Mouse (Mus musculus) CH12.LX (cell line): Measurements from ENCODE around the gene Elf5. TPM values are rescaled to one million over a fixed set of nuclear protein-coding genes. Genes with fewer than 3 reads are reported as not detected.

ENCODE experiments used
- DNase-seq: peaks from one replicate; pipeline ENCODE4 v3.0.0-alpha.2; 2013; ENCODE audit errors: extremely low read depth
- H3K27ac ChIP-seq: 2 replicates; pipeline ENCODE4 v1.5.1; 2012; ENCODE audit warnings: low read depth, mild to moderate bottlenecking, control low read depth, moderate library complexity; ENCODE audit not compliant: insufficient read depth
- H3K27me3 ChIP-seq: replicated peaks from 2 replicates; pipeline ENCODE3; 2012; ENCODE audit warnings: inconsistent platforms
- H3K36me3 ChIP-seq, 2 experiments: replicated peaks in 1 of 2; 2 replicates each; pipeline versions ENCODE3 to v1.6.1; 2012; ENCODE audit warnings: inconsistent platforms in 1 of 2, low read length in 1 of 2, mild to moderate bottlenecking in 1 of 2, mixed read lengths in 1 of 2, moderate library complexity in 1 of 2; ENCODE audit not compliant: control insufficient read depth in 1 of 2, insufficient read depth in 1 of 2
- H3K4me1 ChIP-seq, 2 experiments: 2 replicates each; pipeline ENCODE4 v1.6.1; 2012; ENCODE audit warnings: inconsistent platforms in 1 of 2, moderate library complexity in 1 of 2; ENCODE audit not compliant: insufficient read depth in 2 of 2, control insufficient read depth in 1 of 2
- H3K4me2 ChIP-seq: 2 replicates; pipeline ENCODE4 v1.6.1; 2012; ENCODE audit warnings: low read depth, mild to moderate bottlenecking, control low read depth; ENCODE audit not compliant: poor library complexity, insufficient read depth, severe bottlenecking
- H3K4me3 ChIP-seq, 3 experiments: fragments of 150-350 bp in 1 of 3; sonication (generic) in 1 of 3; replicated peaks in 1 of 3; 2 replicates each; pipeline versions ENCODE3 to v1.5.1; 2011 to 2012; ENCODE audit warnings: low read depth in 2 of 3, low read length in 2 of 3, mild to moderate bottlenecking in 2 of 3, moderate library complexity in 2 of 3, control low read depth in 1 of 3, improper control_type of control experiment in 1 of 3, inconsistent platforms in 1 of 3, mixed read lengths in 1 of 3; ENCODE audit not compliant: poor library complexity in 1 of 3
- H3K79me2 ChIP-seq: replicated peaks from 2 replicates; pipeline ENCODE4 v1.6.1; 2012; ENCODE audit warnings: mild to moderate bottlenecking, moderate library complexity; ENCODE audit not compliant: control insufficient read depth, poor library complexity, insufficient read depth, severe bottlenecking; ENCODE audit errors: extremely low read depth
- H3K9ac ChIP-seq: 2 replicates; pipeline ENCODE4 v1.6.1; 2012; ENCODE audit warnings: low read depth, mild to moderate bottlenecking, control low read depth, moderate library complexity; ENCODE audit not compliant: insufficient read depth
- H3K9me3 ChIP-seq: replicated peaks from 2 replicates; pipeline ENCODE3; 2012; ENCODE audit warnings: low read length, inconsistent platforms, mixed read lengths
- BHLHE40 ChIP-seq: IDR thresholded peaks from 2 replicates; pipeline ENCODE4 v1.6.1; 2011; ENCODE audit warnings: mild to moderate bottlenecking, low read depth, low read length, improper control_type of control experiment
- E2F4 ChIP-seq: IDR thresholded peaks from 2 replicates; pipeline ENCODE4 v1.6.1; 2011; ENCODE audit warnings: low read depth, low read length, improper control_type of control experiment; ENCODE audit not compliant: insufficient replicate concordance
- EP300 ChIP-seq: IDR thresholded peaks from 2 replicates; pipeline ENCODE4 v1.6.1; 2011; ENCODE audit warnings: low read length, improper control_type of control experiment
- ETS1 ChIP-seq: conservative IDR thresholded peaks from 2 replicates; pipeline ENCODE4 v1.6.1; 2012; ENCODE audit warnings: low read depth, mild to moderate bottlenecking, inconsistent platforms, low read length, improper control_type of control experiment, moderate library complexity
- IRF4 ChIP-seq: IDR thresholded peaks from 2 replicates; pipeline ENCODE4 v1.6.1; 2014; ENCODE audit warnings: low read depth, mild to moderate bottlenecking, inconsistent platforms, low read length, improper control_type of control experiment
- JUN ChIP-seq: IDR thresholded peaks from 2 replicates; pipeline ENCODE4 v1.6.1; 2011; ENCODE audit warnings: low read depth, mild to moderate bottlenecking, low read length, improper control_type of control experiment, moderate library complexity; ENCODE audit not compliant: insufficient read depth
- JUND ChIP-seq: conservative IDR thresholded peaks from 2 replicates; pipeline ENCODE4 v1.6.1; 2011; ENCODE audit warnings: low read depth, low read length, improper control_type of control experiment
- MAFK ChIP-seq: IDR thresholded peaks from 2 replicates; pipeline ENCODE4 v1.6.1; 2011; ENCODE audit warnings: low read length, improper control_type of control experiment; ENCODE audit not compliant: insufficient replicate concordance
- MAX ChIP-seq: IDR thresholded peaks from 2 replicates; pipeline ENCODE4 v1.6.1; 2011; ENCODE audit warnings: low read length, improper control_type of control experiment
- MEF2A ChIP-seq: IDR thresholded peaks from 2 replicates; pipeline ENCODE4 v1.6.1; 2014; ENCODE audit warnings: low read depth, mild to moderate bottlenecking, inconsistent platforms, low read length, improper control_type of control experiment, borderline replicate concordance
- MXI1 ChIP-seq: IDR thresholded peaks from 2 replicates; pipeline ENCODE4 v1.6.1; 2011; ENCODE audit warnings: mild to moderate bottlenecking, low read depth, low read length, improper control_type of control experiment
- MYC ChIP-seq: IDR thresholded peaks from 2 replicates; pipeline ENCODE4 v1.6.1; 2011; ENCODE audit warnings: low read depth, mild to moderate bottlenecking, improper control_type of control experiment, low read length
- POLR2AphosphoS2 ChIP-seq: IDR thresholded peaks from 2 replicates; pipeline ENCODE4 v1.6.1; 2011; ENCODE audit warnings: low read depth, low read length, improper control_type of control experiment
- UBTF ChIP-seq: IDR thresholded peaks from 2 replicates; pipeline ENCODE4 v1.6.1; 2012; ENCODE audit warnings: low read depth, mild to moderate bottlenecking, inconsistent platforms, low read length, improper control_type of control experiment, moderate library complexity
- USF2 ChIP-seq: conservative IDR thresholded peaks from 2 replicates; pipeline ENCODE4 v1.6.1; 2011; ENCODE audit warnings: low read depth, low read length, improper control_type of control experiment
- dilution Hi-C: fragments of 300-500 bp; cut with MboI; formaldehyde crosslinking; loops from 2 replicates; pipeline ENCODE4 v1.14.3; 2020; ENCODE audit warnings: low sequenced_read_pairs; ENCODE audit not compliant: extremely low pct_unique_long_range_greater_than_20kb, extremely low pct_ligation_motif_present
- in situ Hi-C: fragments of 300-500 bp; cut with MboI; formaldehyde crosslinking; loops from 3 replicates; pipeline ENCODE4 v1.14.3; 2019; ENCODE audit warnings: low sequenced_read_pairs, low pct_ligation_motif_present, low pct_unique_long_range_greater_than_20kb, mixed read lengths
- polyA plus RNA-seq: library from polyadenylated mRNA; unstranded; fragments of >175 nt; gene quantifications from 2 replicates; pipeline ENCODE4 v1.2.1, GENCODE M21; 2012; ENCODE audit warnings: low read depth; ENCODE audit not compliant: insufficient read length
- total RNA-seq, 2 experiments: library from RNA; depleted of rRNA; stranded (reverse); fragments of 300-350 nt in 1 of 2; fragments of >200 nt in 1 of 2; gene quantifications; 2 replicates each; pipeline ENCODE4 v1.2.3; 2012 to 2014

Gene Elf5
- total and polyA plus RNA-seq, 3 experiments: not detected

- dilution Hi-C loops: no loop called here
- H3K4me2 ChIP-seq: no peak overlapping the region
- in situ Hi-C loops: no loop called here
- no peaks in the 10 kb centered on the region for H3K36me3 ChIP-seq
- H3K79me2 ChIP-seq: no peaks in the 10 kb centered on the region
- H3K27ac ChIP-seq: no peak overlapping the region
- no peaks in the 10 kb centered on the region for H3K9me3 ChIP-seq
- no peaks in the 10 kb centered on the region for H3K27me3 ChIP-seq
- H3K4me1 ChIP-seq: peaks cover 20 to 33% of the 10 kb centered on the region in 2 experiments
- DNase-seq: peak; percentile 88
- H3K4me3 ChIP-seq: no peak overlapping the region
- H3K9ac ChIP-seq: no peak overlapping the region
- TF ChIP-seq IRF4: no peak
- TF ChIP-seq MYC: peak; percentile 92
- TF ChIP-seq EP300: peak; percentile 38; the same call in 1 of the 2 replicates
- TF ChIP-seq POLR2AphosphoS2: no peak
- peak; percentile 94 for TF ChIP-seq MAFK
- TF ChIP-seq ETS1: peak; percentile 51; the same call in 1 of the 2 replicates
- no peak for TF ChIP-seq E2F4
- peak; percentile 50; the same call in 1 of the 2 replicates for TF ChIP-seq MXI1
- TF ChIP-seq JUN: peak; percentile 19; the same call in 1 of the 2 replicates
- TF ChIP-seq UBTF: no peak
- TF ChIP-seq JUND: peak; percentile 62; the same call in 1 of the 2 replicates
- peak; percentile 80 for TF ChIP-seq MAX
- TF ChIP-seq USF2: no peak
- TF ChIP-seq BHLHE40: 0 out of 2 replicates have a peak, but pooled peaks have one; percentile 19
- peak; percentile 76; the same call in 1 of the 2 replicates for TF ChIP-seq MEF2A
Observed at GRCm38 (mm10) chr2:103495633-103496418, 84.3 kb downstream of the Elf5 start.

Other genes starting within 250 kb of the Elf5 start
- not detected in 2 replicates for gene Ehf, start 108.4 kb upstream of the Elf5 start, total RNA-seq (2012; rRNA removed)
- 0.31 and 0.63 TPM in 2 replicates for gene Ehf, start 108.4 kb upstream of the Elf5 start, total RNA-seq (2014; rRNA removed)
- gene Ehf, start 108.4 kb upstream of the Elf5 start, polyA plus RNA-seq: 0.57 and 0.64 TPM in 2 replicates
- 26.5 and 29.8 TPM in 2 replicates for gene Cat, start 73.5 kb downstream of the Elf5 start, total RNA-seq (2012; rRNA removed)
- gene Cat, start 73.5 kb downstream of the Elf5 start, total RNA-seq (2014; rRNA removed): 45.0 and 46.4 TPM in 2 replicates
- 80.5 and 84.7 TPM in 2 replicates for gene Cat, start 73.5 kb downstream of the Elf5 start, polyA plus RNA-seq
- 6.3 and 7.7 TPM in 2 replicates for gene Abtb2, start 154.6 kb downstream of the Elf5 start, total RNA-seq (2012; rRNA removed)
- gene Abtb2, start 154.6 kb downstream of the Elf5 start, total RNA-seq (2014; rRNA removed): 2.4 and 2.9 TPM in 2 replicates
- gene Abtb2, start 154.6 kb downstream of the Elf5 start, polyA plus RNA-seq: 3.8 and 3.9 TPM in 2 replicates